Mouse (Mus musculus) kidney, adult 18-20 months (tissue): ENCODE data around the gene Tmem203.

Source experiments
- DNase-seq: peaks from one replicate; pipeline ENCODE4 v3.0.0; 2021

The Tmem203 gene

GRCm38 (mm10) chr2:25292856-25293255, 37.6 kb downstream of the Tmem203 start:
- peak; percentile 81 for DNase-seq

- DNase-seq = no peak
Measured at GRCm38 (mm10) chr2:25293706-25294105, 38.5 kb downstream of the Tmem203 start.

DNA sequence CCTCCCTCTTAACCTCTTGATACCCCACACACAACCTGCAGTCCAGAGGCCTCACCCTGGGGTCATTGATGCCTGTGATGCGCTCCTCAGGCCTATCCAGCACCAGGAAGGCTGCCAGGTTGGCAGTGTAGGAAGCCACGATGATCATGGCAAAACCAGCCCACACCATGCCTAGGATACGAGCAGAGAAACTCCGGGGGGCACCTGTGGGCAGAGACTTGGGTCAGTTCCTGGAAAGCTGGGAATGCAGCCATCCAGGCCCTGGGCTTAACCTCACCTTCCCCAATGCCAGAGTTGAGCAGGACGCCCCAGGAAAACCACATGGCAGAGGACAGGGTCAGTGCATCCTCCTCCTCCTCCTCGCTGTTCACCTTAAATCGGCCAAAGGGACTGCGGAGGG, 41.9 kb downstream of the Tmem203 start:
- DNase-seq = no peak

DNA sequence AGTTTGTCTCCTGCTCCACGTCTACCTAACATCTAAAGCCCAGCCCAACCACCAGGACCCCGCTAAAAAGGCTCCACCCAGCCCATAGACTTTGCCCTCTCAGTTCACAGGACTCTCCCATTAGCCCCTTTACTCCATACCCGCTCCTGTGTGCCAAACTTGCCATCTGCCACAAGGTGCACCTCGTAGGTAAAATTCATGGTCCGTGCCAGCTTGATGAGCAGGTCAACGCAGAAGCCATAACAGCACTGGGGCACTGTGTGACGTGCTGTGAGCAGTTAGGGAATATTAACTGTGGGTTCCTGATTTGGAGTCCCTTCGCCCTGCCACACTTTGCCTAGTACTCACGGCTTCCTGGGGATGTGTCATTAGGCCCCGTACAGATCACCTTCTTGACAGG, 42.8 kb downstream of the Tmem203 start:
- DNase-seq = no peak

DNA sequence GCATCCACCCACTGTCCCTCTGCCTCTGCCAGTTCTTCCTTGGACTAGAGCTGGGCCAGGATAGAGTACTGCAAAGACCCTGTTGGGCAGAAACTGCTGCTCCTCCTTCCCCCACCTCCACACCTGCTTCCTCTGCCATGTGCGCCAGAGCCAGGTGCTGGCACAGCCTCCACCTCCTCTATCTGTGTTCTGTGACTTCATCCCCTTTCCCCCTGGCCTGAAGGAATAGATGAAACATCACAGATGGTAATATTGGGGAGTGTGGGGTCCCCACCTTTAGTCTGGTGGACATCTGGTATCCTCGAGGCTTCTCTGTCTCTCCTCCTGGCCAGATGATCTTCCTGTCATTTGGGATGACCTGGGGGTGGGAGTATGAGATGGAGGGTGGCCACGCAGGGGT, 48.2 kb downstream of the Tmem203 start:
- DNase-seq = no peak

DNA sequence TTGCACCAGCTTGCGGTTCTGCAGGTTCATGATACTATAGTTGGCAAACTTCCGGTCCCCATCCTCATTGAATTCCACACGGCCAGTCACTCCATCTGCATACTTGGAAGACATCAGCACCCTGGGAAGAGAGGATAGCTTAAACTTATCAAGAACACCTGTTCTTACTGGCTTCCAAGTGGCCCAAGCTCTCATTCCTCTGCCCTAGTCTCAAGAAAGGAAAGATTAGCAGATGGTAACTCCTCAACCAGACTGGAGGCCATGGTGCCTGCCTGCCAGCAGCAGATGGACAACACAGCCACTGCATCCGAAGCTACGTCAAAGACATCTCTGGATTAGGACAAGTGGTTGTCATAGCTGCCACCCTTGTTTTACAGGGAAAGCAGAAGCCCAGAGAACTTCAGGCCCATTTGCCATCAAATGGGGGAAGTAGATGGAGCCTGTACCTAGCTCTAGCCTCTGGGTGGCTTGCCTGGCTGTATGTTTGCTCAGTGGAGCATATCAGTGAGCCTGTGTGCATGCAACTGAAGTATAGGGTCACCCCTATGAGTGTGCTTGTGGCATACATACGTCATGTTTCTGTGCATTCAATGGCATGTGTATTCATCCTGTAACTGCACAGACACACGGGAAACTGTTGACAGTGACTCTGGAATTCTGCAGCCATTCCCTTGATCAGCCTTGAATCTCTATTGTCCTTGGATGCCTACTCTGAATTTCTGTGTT, 48.9 kb downstream of the Tmem203 start:
- DNase-seq = no peak

- DNase-seq = no peak
Measured at GRCm38 (mm10) chr2:25304657-25305541, 49.7 kb downstream of the Tmem203 start.
